Mouse (Mus musculus): ENCODE results near the gene Igbp1. TPM values are rescaled to one million over a fixed set of nuclear protein-coding genes. Genes with fewer than 3 reads are reported as not detected.
A peak's percentile ranks its signal among the peaks of the same experiment; 100 is the strongest.

Igbp1 gene
- total RNA-seq (2021): 10 to 100 TPM; 39.4 to 41.8 TPM
- long read RNA-seq, experiment 1, full-length matches to known transcripts: 27 of 31 reads
- long read RNA-seq, experiment 1, partial matches to known transcripts: 4 of 31 reads
- long read RNA-seq, experiment 1, other reads (novel, unspliced or antisense): 0 of 31 reads
- long read RNA-seq, experiment 2, transcript Igbp1-201 (6 exons, 1,518 nt): major isoform, 22 of 28 reads
- long read RNA-seq, experiment 2, partial matches to known transcripts: 5 of 28 reads
- long read RNA-seq, experiment 2, other reads (novel, unspliced or antisense): 1 of 28 reads

DNA sequence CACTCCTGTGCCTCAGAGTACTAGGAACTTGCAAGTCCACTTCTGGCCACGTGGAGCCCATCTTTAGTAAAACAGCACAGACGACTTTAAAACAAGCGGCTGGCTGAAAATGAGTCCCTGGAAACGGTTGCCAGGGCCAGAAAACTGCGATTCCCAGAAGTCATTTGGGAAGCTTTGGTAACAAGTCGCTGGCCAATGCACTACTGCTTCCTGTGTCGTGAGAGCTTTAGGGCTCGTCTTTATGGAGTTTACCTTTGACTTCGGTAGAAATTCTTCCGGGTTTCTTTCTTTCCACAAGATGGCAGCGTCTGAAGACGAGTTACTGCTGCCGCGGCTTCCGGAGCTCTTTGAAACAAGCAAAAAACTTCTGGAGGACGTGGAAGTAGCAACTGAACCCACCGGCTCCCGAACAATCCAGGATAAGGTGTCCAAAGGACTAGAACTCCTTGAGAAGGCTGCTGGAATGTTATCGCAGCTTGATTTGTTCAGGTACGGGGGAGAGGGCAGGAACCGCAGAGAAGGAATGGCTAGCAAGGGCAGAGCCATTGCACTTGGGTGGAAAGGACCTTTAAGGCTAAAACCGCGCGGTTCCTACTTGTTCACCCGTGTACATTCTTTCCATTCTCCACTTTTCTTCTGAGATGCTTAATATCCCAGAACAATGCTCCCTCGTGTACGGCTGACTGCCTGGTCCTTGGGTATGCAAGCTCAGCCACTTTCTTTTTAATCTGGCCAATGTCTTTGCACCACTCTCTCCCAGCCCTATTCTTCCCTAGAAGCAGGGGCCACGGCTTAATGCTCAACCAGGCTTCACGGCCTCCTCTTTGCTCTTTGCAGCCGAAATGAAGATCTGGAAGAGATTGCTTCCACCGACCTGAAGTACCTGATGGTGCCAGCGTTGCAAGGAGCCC lies at the start of gene Igbp1:
Gene Igbp1, plus strand, starts transcription at position 224 of the 911 bp plus-strand sequence.
- DNase-seq (ENCODE audit: low spot score in 2 of 2): peak; percentile 60 to 80

DNA sequence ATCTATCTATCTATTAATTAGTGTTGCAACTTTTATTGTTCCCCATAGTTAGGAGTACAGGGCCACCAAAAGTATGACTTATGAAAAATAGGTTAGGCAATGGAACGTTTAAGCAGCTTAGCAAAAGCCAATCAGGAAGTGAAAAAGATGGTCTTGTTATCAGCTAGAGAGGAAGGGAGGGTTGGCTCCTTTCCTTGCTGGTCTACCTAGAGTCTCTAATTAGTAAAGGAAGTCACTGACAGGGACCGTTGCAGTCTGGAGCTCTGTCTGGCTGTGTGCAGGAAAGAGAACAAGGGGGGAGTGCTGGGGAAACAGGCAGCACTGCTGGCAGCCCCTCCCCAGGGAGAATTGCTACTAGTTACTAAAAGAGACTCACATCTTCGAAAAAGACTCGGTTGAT lies 26.0 kb upstream of the Igbp1 start:
- DNase-seq (ENCODE audit: low spot score in 2 of 2): no peak

DNA sequence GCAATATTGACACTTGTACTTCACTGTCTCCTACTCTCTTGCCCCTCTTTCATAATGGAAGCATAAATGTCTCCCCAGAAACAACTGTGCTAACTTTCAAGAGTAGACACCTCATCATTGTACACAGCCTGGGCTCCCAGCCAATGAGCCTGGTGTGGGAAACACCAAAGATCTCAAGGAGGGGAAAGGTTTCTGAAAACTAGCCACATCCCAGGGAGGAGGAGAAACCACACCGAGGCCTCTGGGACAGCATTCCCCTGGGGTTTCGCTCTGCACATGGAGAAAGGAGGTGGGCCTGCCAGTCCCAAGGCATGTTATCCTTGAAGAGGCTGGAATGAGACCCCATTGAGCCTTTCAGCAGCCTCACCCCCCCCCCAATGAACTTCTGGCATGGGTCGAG lies 24.0 kb upstream of the Igbp1 start:
- no peak for DNase-seq (ENCODE audit: low spot score in 2 of 2)

DNA sequence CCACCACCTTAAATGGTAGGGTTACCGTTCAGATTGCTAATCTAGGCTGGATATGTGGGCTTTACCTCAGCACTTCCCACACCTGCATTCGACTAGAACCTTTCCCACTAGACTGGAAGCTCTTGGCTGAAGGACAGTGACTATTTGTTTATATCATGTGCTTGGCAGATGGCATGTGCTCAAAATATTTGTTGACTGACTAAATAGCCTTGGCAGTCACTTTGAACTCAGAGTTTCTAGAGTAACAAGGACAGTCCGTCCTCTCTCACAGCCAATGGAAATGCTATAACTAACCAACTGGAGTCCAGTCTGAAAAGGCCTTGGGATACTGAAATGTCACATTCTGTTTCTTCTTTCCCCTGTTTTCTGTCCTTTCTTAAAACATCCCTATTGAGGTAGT lies 22.6 kb upstream of the Igbp1 start:
- no peak for DNase-seq (ENCODE audit: low spot score in 2 of 2)

DNA sequence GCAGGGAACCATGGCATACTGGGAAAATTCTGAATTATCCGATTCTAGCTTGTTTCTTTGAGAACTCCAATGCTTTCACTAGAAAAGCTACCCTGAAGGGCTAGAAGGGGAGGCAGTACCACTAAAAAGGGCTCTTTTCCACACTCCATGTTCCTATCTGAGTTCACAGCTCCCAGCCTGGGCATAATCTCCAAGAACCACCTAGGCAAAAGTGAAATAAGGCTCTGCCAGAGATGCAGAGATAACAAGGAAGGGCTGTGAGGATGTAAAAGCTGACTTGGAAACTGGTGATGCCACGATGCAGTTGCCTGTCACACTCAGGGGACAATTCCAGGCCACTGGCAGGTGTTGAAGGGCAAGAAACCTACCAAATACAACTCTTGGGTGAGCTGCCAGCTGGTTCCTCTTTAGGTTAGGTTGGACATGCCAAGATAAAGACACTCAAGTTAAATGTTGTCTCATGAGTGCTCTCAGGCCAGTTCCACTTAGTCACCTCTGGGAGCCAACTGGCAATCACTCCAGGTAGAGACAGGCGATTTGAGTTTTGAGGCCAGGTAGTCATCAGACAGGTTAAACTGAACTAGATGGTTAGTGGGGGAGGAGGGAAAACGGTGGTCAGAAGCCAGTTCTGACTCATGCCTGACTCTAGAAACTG lies 18.4 kb upstream of the Igbp1 start:
- no peak for DNase-seq (ENCODE audit: low spot score in 2 of 2)

DNA sequence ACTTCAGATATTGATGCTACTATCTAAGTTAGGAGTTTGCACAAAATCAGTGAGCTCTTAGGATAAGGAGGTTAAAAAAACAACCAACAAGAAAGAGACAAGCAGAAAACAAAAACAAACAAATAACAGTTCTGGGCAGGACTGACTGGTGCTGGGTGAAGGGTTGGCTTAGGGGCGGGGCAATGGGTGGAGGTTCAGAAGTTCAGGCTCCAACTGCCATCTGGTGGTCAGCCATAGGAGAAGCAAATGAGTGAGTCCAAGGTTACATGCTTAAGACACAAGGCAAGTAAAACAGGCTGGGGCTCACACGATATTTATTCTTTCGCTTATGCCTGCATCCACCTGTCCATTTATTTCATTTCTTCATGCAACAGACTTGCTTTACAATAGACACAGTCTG lies 13.8 kb upstream of the Igbp1 start:
- DNase-seq (ENCODE audit: low spot score in 2 of 2): peak; percentile 34 to 39

DNA sequence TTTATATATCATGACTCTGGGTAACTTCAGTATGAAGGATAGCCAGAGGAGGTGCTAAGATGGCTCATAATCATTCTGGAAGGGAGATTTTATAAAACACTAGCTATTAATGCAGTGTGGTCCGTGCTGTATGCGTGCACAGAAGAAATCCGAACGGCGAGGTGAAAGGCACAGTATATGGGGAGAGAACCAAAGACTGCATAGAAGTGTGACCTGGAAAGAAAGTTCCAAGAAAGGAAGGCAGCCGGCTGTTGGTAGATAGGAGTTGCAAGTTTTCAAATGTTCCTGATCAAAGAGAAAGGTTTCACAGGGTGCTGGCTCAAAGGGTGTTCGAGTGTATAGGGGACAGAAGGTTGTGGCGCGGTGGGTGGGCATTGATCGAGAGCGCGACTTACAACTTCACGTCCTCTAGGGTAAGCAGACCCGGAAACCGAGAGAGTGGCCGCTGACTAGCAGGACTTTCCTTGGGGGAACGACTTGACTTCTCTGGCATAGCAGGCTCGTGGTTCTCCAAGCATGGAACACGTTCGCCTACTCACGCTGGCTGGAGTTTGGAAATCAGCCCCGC lies 507 bp upstream of the Igbp1 start:
- DNase-seq (ENCODE audit: low spot score in 2 of 2): no peak

DNA sequence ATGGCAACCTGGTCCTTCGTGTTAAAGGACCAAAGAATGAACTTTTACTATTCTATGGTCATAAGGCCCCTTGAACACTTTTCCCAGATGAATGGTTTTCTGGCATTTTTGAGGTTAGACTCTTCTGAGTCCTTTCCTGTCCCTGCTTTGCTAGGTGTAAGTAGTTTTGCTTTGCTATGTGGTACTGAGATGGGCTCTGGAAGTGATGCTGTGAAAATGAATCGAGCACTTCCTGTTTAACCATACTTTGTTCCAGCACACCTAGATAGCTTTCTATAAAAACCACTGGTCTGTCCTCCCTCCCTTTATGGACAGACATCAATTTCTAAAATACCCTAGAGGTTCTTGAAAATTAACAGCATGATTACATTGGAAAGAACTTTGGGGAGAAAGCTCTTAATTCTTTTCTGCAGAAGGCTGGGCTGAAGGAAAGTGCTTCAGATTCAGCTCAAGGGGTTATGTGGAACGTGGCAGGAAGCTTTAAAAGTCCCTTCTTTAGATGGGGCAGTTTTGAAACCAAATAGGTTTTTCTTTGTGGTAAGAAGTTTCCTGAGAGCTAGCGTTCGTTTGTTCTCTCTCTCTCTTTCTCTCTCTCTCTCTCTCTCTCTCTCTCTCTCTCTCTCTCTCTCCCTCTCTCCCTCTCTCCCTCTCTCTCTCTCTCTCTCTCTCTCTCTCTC lies 10.2 kb downstream of the Igbp1 start:
- no peak for DNase-seq (ENCODE audit: low spot score in 2 of 2)

DNA sequence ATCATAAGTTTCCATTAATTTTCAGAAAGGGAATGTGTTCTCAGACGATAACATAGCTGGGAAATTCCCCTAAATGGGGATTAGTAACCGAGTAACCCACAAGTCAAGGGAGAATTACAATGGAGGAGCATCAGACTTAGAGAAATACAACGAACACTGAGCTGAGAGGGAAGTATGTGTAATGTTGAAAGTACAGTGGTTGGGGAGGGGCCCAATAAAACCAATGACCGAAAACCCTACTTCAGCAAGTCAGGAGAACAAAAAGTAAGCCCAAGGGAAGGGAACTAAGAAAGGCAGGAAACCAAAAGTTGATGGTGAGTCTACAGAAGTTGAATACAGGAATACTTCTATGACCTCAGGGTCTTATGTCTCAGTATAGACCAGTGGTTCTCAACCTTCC lies 14.1 kb downstream of the Igbp1 start:
- DNase-seq (ENCODE audit: low spot score in 2 of 2): no peak

DNA sequence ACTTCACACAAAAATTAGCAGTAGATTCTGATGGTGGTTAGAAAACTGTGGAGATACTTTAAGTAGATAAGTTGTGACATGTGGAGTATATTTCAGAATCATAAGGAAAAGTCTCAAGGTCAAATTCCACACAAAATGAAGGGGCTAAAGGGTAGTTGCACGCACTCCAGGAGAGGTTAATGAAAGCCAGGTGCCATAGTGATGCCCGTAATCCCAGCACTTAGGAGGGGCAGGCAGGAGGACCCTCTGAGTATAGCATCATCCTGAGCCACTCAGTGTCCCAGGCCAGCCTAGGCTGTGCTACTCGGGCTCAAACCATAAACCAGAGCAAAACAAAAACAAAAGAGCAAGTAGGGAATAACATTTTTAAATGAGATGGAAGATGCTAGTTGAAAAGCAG lies 15.8 kb downstream of the Igbp1 start:
- DNase-seq (ENCODE audit: low spot score in 2 of 2): no peak

DNA sequence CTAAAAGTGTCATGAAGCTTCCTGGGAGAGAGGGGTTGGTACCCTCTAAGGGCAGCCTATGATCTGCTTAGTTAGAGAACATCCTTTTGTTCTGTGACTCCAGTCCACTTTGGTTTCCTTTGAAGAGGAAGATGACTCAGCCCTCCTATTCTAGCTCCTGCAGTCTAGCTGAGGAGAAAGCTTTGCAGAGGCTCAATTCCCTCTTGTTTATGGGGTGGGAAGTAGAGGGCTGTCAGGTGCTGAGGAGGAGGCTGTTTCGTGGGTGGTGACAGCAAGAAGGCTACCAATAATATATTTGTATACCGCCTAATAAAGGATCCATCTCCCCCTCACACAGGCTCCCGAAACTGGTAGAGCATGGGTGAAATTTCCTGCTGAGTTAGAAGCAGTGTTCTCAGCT lies 22.6 kb downstream of the Igbp1 start:
- DNase-seq (ENCODE audit: low spot score in 2 of 2): peak in 1 of 2 experiments; percentile 21

DNA sequence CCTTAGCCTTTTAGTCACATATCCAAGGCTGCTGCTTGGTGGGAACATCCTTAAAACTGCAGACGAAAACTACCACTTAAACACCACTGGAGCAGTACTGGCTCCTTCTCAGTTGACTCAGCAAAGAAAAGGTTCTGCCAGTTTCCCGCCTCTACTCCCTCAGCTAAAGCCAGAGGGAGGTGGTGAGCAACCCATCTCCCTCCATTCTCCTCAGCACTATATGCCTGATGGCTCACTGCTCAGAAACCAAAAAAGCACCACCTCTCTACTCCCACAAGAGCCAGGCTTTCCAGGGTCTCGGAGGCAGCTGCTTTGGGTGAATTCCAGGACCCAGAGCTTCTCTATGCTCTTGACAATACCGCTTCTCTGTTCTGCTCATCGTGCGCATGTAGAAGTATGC lies 23.5 kb downstream of the Igbp1 start:
- DNase-seq (ENCODE audit: low spot score in 2 of 2): peak; percentile 31 to 48

DNA sequence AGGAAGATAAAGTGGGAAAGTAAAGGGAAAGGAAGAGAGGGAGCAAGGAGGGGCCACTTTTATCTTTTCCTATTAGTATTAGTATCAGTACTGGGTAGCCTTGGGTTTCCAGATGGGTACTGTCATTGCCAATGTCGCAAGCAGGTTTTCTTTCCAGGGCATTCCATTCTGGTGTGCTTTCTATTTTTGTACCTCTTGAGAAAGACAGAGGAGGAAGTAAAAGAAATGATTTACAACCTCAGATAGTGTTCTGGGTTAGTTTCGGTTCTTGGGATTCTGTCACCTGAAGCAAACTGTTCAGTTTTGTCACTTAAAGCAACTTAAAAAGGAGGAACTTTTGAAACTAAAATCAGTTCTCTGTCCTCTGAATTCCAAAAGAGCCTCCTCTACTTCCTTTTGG lies 24.4 kb downstream of the Igbp1 start:
- no peak for DNase-seq (ENCODE audit: low spot score in 2 of 2)

DNA sequence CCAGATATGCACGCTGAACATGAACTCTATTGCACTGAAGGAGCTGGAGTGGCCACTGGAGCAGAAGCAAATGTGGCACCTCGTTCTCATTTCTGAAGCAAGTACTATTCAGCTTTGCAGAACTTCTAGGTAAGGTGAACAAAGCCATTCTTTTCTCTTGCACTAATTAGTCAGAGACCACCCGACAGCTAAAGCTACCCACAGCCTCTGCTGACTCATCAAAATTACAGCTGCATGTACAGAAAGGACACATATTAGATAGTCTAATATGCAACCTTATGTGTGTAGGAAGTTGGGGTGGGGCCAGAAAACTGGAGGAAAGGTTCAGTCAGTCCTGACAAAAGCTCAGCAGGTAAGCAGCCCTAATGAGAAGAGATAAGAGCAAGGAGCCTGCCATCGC lies 30.4 kb downstream of the Igbp1 start, which contains the start of gene Dgat2l6:
Gene Dgat2l6, plus strand, starts transcription at position 368 of the 400 bp plus-strand sequence.
- no peak for DNase-seq (ENCODE audit: low spot score in 2 of 2)

DNA sequence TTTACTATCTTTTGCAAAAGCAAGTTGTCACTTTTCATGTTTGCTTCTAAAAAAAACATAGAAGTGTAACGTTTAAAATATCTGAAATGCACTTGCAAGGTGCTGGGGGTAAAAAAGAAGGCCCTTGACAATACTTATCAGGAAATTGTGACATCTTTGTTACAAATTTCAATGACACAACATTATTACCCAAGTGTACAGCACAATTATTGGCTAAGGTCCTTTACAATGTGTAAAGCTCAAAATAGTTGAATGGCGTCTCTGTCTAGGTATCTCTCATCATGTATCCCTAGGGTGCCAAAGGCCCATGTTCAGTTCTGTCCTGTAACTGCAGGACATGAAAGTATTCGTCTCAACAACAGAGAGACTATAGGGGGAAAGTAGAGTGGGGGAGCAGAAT lies 61.9 kb downstream of the Igbp1 start:
- no peak for DNase-seq (ENCODE audit: low spot score in 2 of 2)

DNA sequence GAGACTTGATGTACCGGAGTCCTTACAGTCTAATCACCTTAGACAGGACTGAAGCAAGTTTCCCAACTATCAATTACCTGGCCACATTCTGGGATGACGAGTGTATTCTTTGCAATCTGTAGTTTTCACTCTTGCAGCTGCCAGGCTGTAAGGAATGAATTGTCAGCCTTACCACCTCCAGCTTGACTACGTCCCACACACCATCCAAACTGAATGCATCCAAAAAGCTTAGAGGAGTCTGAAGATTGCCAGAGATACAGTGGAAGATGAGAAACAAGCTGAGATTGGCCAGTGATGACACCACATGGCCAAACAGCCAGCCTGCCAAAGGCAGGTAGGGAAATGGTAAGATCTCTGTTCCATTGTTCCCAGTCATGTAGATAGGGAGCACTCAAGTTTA lies 71.6 kb downstream of the Igbp1 start:
- peak; percentile 1 to 3 for DNase-seq (ENCODE audit: low spot score in 2 of 2)

Other genes starting within 250 kb of the Igbp1 start
- gene Otud6a, start 65.3 kb upstream of the Igbp1 start, total RNA-seq (2021): not detected
- gene Awat2, start 51.6 kb upstream of the Igbp1 start, total RNA-seq (2021): under 1 TPM in 1 of 2 experiments, not detected in 1; 0.21 TPM
- gene Dgat2l6, start 30.5 kb downstream of the Igbp1 start, total RNA-seq (2021): under 1 TPM; 0.49 to 0.74 TPM
- gene Awat1, start 78.0 kb downstream of the Igbp1 start, total RNA-seq (2021): not detected
- not detected for gene P2ry4, start 100.6 kb downstream of the Igbp1 start, total RNA-seq (2021)
- 1 to 10 TPM; 1.4 to 1.5 TPM for gene Arr3, start 111.2 kb downstream of the Igbp1 start, total RNA-seq (2021)
- gene Kif4, start 131.4 kb downstream of the Igbp1 start, total RNA-seq (2021): 1 to 10 TPM in 1 of 2 experiments, under 1 TPM in 1; 0.89 to 1.0 TPM
- gene Pdzd11, start 132.3 kb downstream of the Igbp1 start, total RNA-seq (2021): 10 to 100 TPM; 40.1 to 42.9 TPM
- 1 to 10 TPM; 6.9 to 7.2 TPM for gene Gdpd2, start 235.6 kb downstream of the Igbp1 start, total RNA-seq (2021)